Mouse (Mus musculus): ENCODE measurements around the gene Snx33. TPM values are rescaled to one million over a fixed set of nuclear protein-coding genes. Genes with fewer than 3 reads are reported as not detected.

The Snx33 gene
- total and polyA plus RNA-seq, 2 experiments, result 7.6 to 10.5 TPM

- H3K27me3 ChIP-seq (ENCODE audit: control insufficient read depth, insufficient read depth, low read length), result no peaks in the 10 kb centered on the region
- peak overlapping the region; percentile 47 for H3K27ac ChIP-seq (replicated peaks; ENCODE audit: insufficient read depth, low read depth, low read length)
- peaks cover 24% of the 10 kb centered on the region for H3K4me1 ChIP-seq (ENCODE audit: control insufficient read depth, insufficient read depth, low read length)
- 16% methylated on average over 4 of the region's 4 CpGs for WGBS
- peak; percentile 99 for DNase-seq (ENCODE audit: extremely low read depth, low read depth, low spot score)
- TF ChIP-seq POLR2A (IDR thresholded peaks at IDR 0.05; ENCODE audit: extremely low read depth, insufficient read depth, low read length) (no peak), CTCF (IDR thresholded peaks at IDR 0.05; ENCODE audit: low read depth, low read length) (no peak)
- H3K9ac ChIP-seq (ENCODE audit: low read depth, low read length), result no peak overlapping the region
- no peak overlapping the region for H3K4me3 ChIP-seq (ENCODE audit: insufficient read depth, low read depth, low read length)
- peaks cover 9% of the 10 kb centered on the region; the same call in 1 of the 2 replicates for H3K79me2 ChIP-seq (ENCODE audit: control insufficient read depth, insufficient read depth, low read length)
- no peaks in the 10 kb centered on the region for H3K36me3 ChIP-seq (ENCODE audit: control insufficient read depth, insufficient read depth, low read length)
Measured at GRCm38 (mm10) chr9:56929496-56929895, 1.3 kb upstream of the Snx33 start.

- Histone ChIP-seq H3K27ac (replicated peaks; ENCODE audit: insufficient read depth, low read depth, low read length) (peak overlapping the region; percentile 85), H3K27me3 (ENCODE audit: control insufficient read depth, insufficient read depth, low read length) (no peaks in the 10 kb centered on the region), H3K36me3 (ENCODE audit: control insufficient read depth, insufficient read depth, low read length) (no peaks in the 10 kb centered on the region), H3K9ac (ENCODE audit: low read depth, low read length) (peak overlapping the region; percentile 85), H3K79me2 (ENCODE audit: control insufficient read depth, insufficient read depth, low read length) (peaks cover 19% of the 10 kb centered on the region; the same call in 1 of the 2 replicates), H3K4me1 (ENCODE audit: control insufficient read depth, insufficient read depth, low read length) (peaks cover 37% of the 10 kb centered on the region), H3K4me3 (ENCODE audit: insufficient read depth, low read depth, low read length) (peak overlapping the region; percentile 64)
- peak; percentile 70 for DNase-seq (ENCODE audit: extremely low read depth, low read depth, low spot score)
- TF ChIP-seq CTCF (IDR thresholded peaks at IDR 0.05; ENCODE audit: low read depth, low read length) (no peak), POLR2A (IDR thresholded peaks at IDR 0.05; ENCODE audit: extremely low read depth, insufficient read depth, low read length) (0 out of 2 replicates have a peak, but pooled peaks have one; percentile 12)
- 2% methylated on average over 35 of the region's 35 CpGs for WGBS
Measured at GRCm38 (mm10) chr9:56927191-56928012, 769 bp downstream of the Snx33 start.

GRCm38 (mm10) chr9:56926387-56926786 is 1.8 kb downstream of the Snx33 start:
- H3K4me1 ChIP-seq (ENCODE audit: control insufficient read depth, insufficient read depth, low read length), result peaks cover 37% of the 10 kb centered on the region

GRCm38 (mm10) chr9:56926025-56926360 is 2.2 kb downstream of the Snx33 start:
- H3K36me3 ChIP-seq (ENCODE audit: control insufficient read depth, insufficient read depth, low read length), result no peaks in the 10 kb centered on the region; the same call in 1 of the 2 replicates
- 90% methylated on average over 10 of the region's 10 CpGs for WGBS
- H3K79me2 ChIP-seq (ENCODE audit: control insufficient read depth, insufficient read depth, low read length), result peaks cover 19% of the 10 kb centered on the region; the same call in 1 of the 2 replicates
- no peak for TF ChIP-seq POLR2A (IDR thresholded peaks at IDR 0.05; ENCODE audit: extremely low read depth, insufficient read depth, low read length)
- no peak for TF ChIP-seq CTCF (IDR thresholded peaks at IDR 0.05; ENCODE audit: low read depth, low read length)
- H3K27ac ChIP-seq (replicated peaks; ENCODE audit: insufficient read depth, low read depth, low read length), result peak overlapping the region; percentile 85; the same call in 1 of the 2 replicates
- peak overlapping the region; percentile 23; the same call in 1 of the 2 replicates for H3K9ac ChIP-seq (ENCODE audit: low read depth, low read length)
- peak overlapping the region; percentile 29; the same call in 1 of the 2 replicates for H3K4me3 ChIP-seq (ENCODE audit: insufficient read depth, low read depth, low read length)
- H3K27me3 ChIP-seq (ENCODE audit: control insufficient read depth, insufficient read depth, low read length), result no peaks in the 10 kb centered on the region
- H3K4me1 ChIP-seq (ENCODE audit: control insufficient read depth, insufficient read depth, low read length), result peaks cover 37% of the 10 kb centered on the region
- no peak for DNase-seq (ENCODE audit: extremely low read depth, low read depth, low spot score)

More at GRCm38 (mm10) chr9:56926387-56926786, 1.8 kb downstream of the Snx33 start:
- H3K9ac ChIP-seq (ENCODE audit: low read depth, low read length), result peak overlapping the region; percentile 85
- peak overlapping the region; percentile 85 for H3K27ac ChIP-seq (replicated peaks; ENCODE audit: insufficient read depth, low read depth, low read length)
- H3K79me2 ChIP-seq (ENCODE audit: control insufficient read depth, insufficient read depth, low read length), result peaks cover 19% of the 10 kb centered on the region; the same call in 1 of the 2 replicates
- H3K36me3 ChIP-seq (ENCODE audit: control insufficient read depth, insufficient read depth, low read length), result no peaks in the 10 kb centered on the region; the same call in 1 of the 2 replicates
- 79% methylated on average over 10 of the region's 10 CpGs for WGBS
- DNase-seq (ENCODE audit: extremely low read depth, low read depth, low spot score), result no peak
- peak overlapping the region; percentile 29 for H3K4me3 ChIP-seq (ENCODE audit: insufficient read depth, low read depth, low read length)
- no peak for TF ChIP-seq POLR2A (IDR thresholded peaks at IDR 0.05; ENCODE audit: extremely low read depth, insufficient read depth, low read length)
- TF ChIP-seq CTCF (IDR thresholded peaks at IDR 0.05; ENCODE audit: low read depth, low read length), result no peak
- H3K27me3 ChIP-seq (ENCODE audit: control insufficient read depth, insufficient read depth, low read length), result no peaks in the 10 kb centered on the region

GRCm38 (mm10) chr9:56925291-56926024 is 2.7 kb downstream of the Snx33 start:
- peaks cover 37% of the 10 kb centered on the region for H3K4me1 ChIP-seq (ENCODE audit: control insufficient read depth, insufficient read depth, low read length)
- TF ChIP-seq POLR2A (IDR thresholded peaks at IDR 0.05; ENCODE audit: extremely low read depth, insufficient read depth, low read length), result no peak
- TF ChIP-seq CTCF (IDR thresholded peaks at IDR 0.05; ENCODE audit: low read depth, low read length), result no peak
- peak overlapping the region; percentile 36 for H3K4me3 ChIP-seq (ENCODE audit: insufficient read depth, low read depth, low read length)
- peak overlapping the region; percentile 45 for H3K27ac ChIP-seq (replicated peaks; ENCODE audit: insufficient read depth, low read depth, low read length)
- peaks cover 19% of the 10 kb centered on the region; the same call in 1 of the 2 replicates for H3K79me2 ChIP-seq (ENCODE audit: control insufficient read depth, insufficient read depth, low read length)
- 75% methylated on average over 26 of the region's 26 CpGs for WGBS
- no peak for DNase-seq (ENCODE audit: extremely low read depth, low read depth, low spot score)
- peak overlapping the region; percentile 39 for H3K9ac ChIP-seq (ENCODE audit: low read depth, low read length)
- H3K36me3 ChIP-seq (ENCODE audit: control insufficient read depth, insufficient read depth, low read length), result no peaks in the 10 kb centered on the region; the same call in 1 of the 2 replicates
- H3K27me3 ChIP-seq (ENCODE audit: control insufficient read depth, insufficient read depth, low read length), result no peaks in the 10 kb centered on the region

Data from liver, adult 2 months (tissue).